Mouse (Mus musculus) left cerebral cortex, postnatal 25 days (tissue): ENCODE measurements around the gene Pip4p1. TPM values are rescaled to one million over a fixed set of nuclear protein-coding genes. Genes with fewer than 3 reads are reported as not detected.
"Not testable (repeated sequence)": the region's sequence is repeated elsewhere in the genome, so short reads cannot be mapped to it uniquely, and the experiment has no call there.

Experiments used
- DNase-seq, 2 experiments: peaks; one replicate each; pipeline ENCODE4 v3.0.0; 2022; ENCODE audit warnings: low spot score in 2 of 2, mixed read lengths in 1 of 2
- intact Hi-C: fragments of 180-260 bp; cut with DNase I; formaldehyde crosslinking; loops from one replicate; pipeline ENCODE4 v1.15.1; 2025
- total RNA-seq, 2 experiments: library from RNA; stranded (reverse); gene quantifications; 2 replicates each; pipeline ENCODE4 v1.2.3; 2021

Gene Pip4p1
- total RNA-seq, 2 experiments from 2014 or later, result 97.5 to 102 TPM

DNA sequence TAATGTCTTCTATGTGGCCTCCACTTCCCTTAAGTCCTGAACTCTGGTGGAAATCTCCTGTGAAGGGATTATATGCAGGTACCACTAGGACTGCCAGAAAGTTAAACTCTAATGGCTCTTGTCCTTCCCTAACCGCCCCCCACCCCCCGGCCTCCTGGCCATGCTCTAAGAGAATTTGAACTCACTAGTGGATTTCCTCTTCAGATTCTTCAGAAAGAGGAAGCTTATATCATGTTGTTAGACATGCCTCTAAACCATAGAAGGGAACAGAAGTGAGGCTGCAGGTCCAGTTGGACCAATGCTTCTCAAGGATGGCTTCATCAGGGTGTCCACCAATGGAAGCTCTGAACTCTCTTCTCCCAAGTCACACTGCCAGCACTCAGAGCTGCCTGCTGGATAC lies 32.7 kb downstream of the Pip4p1 start:
- intact Hi-C loops, DNase-seq: not testable (repeated sequence)

DNA sequence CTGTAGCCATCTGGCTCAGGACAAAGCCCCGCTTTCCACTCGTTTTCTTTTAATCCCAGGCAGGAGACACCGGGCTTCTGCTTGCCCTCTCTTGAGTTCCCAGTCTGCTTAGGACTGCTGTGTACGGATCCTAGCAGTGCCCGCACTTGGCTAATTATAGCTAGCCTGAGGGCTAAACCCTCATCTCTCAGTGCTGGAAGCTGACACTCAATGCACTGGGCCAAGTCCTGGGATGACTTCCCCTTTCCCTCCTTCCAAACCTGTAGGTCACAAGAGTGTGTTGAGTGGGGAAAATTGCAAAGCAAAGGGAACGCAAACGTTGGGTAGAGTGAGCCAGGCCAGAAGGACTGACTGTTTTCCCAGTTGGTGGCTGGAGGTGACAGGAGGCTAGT lies 33.3 kb downstream of the Pip4p1 start, which contains the start of gene Klhl33:
Klhl33 (minus strand) TSS at position 134 of the 392 bp plus-strand sequence.
- no peak for DNase-seq
- intact Hi-C loops, result no loop called here

DNA sequence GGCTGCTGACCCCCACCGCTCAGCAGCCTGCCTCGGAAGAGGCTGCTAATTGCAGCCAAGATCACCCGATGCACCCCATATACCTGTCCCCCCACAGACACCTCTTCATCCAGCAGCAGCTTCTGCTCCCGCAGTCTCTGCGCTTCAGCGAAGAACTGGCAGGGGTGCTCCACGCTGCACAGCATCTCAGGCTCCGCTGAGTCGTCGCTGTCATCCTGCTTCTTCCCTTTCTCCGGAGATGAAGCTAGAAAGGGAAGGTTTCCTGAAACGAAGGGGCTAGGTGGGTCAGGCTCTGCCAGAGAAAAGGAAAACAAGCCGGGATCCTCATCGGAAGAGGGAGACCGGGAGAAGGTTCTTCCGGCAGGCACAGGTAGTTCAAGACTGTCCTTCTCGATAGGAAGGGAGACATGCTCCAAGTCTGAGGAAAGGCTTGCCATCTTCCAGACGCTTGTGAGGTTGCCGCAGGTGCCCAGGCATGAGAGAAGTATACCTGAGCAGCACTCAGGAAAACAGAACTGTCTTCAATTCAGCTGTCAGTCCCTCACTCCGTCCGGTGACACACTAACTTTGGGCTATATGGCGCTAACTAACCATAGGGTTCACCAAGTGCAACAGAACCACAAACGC lies 33.8 kb downstream of the Pip4p1 start:
- intact Hi-C loops, result no loop called here
- peak; percentile 37 to 52 for DNase-seq

DNA sequence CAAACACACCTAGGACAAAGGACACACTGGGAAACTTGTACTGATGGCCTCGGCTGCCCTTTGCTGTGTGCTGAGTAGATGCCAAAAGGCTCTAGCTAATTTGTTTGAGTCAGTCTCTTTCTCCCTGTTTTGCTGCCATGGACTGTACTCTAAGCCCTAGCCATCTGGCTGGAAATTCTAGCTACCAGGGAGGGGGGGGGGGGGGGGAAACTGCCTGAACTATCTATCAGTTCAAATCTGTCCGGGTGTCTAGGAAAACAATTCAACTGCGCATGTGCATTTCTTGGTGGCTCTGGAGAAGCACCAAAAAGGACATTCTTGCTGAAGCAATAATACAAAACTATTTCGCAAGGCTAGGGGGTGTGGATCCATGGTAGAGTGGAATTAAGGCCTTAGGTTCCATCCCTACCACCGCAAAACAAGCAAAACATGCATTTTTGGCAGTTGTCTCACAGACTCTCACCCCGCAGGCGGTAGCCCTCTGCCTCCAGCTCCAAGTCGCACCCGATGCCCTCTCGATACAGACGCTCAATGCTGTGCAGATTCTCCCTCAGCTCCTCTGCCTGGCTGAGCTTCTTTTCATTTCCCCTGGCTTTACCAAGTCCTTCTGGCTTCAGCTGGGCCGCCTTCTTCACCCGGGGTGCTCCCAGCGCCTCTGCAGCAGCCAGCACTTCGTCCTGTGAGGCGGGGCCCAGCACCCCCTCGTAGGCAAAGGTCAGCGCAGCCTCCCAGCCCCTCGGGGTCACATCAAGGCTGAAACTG lies 34.5 kb downstream of the Pip4p1 start:
- peak in 1 of 2 experiments; percentile 54 for DNase-seq
- intact Hi-C loops, result no loop called here

DNA sequence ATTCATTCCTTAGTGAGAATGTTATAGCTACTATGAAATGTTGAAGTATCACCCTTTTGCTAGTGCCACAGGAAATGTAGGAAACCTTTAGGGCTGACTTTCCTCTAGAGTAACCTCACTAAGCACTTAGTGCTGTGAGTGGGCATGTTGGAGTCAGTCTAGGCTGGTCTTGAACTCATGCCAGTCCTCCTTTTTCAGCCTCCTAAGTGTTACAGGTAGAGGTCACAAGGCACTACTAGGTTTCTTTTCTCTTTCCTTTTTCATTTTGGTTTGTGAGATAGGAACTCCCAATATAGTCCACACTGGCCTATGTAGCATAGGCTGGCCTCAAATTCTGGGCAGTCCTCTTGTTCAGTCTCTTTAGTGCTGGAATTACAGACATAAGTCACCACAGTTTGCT lies 35.2 kb downstream of the Pip4p1 start:
- intact Hi-C loops, result no loop called here
- no peak for DNase-seq

DNA sequence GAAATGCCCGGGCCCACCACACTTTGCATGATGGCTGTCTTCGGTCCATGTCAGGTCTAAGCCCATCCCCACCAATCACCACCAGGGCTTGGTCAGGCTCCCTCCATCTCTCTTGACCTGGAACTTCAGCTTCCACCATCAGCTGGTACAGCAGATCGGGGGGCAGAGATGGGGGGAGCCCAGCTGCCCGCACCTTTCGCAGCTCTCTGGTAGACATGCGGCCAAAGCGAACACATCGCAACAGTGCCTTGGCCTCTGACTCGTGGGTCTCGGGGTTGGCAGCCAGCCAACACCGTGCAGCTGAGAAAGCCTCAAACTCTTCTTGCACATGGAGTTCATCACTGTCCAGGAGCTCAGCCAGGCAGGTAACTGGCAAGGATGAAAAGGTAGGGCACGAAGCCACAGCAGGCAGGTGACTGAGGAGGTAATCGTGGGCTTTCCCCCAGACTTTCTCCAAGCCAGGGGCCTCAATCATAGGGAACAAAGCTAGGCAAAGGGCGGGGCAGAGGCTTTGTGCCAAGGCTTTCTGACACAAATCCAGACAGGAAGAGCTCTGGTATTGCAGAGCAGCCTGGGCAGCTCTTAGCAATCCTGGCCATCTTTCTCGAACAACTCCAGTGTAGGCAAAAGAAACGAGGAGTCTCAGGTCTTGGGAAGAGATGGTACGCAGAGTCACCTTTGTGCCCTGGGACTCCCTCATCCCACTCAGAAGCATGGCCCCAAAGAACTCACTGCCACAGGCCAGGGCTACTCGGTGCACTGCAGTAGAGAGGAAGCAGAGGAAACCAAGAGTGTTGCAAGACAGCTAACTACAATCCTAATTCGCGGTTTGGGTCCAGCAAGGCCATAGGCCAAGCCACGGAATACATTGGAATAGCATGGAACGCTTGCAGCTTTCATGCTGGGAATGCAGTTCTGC lies 37.9 kb downstream of the Pip4p1 start:
- intact Hi-C loops, result no loop called here
- DNase-seq, result no peak

DNA sequence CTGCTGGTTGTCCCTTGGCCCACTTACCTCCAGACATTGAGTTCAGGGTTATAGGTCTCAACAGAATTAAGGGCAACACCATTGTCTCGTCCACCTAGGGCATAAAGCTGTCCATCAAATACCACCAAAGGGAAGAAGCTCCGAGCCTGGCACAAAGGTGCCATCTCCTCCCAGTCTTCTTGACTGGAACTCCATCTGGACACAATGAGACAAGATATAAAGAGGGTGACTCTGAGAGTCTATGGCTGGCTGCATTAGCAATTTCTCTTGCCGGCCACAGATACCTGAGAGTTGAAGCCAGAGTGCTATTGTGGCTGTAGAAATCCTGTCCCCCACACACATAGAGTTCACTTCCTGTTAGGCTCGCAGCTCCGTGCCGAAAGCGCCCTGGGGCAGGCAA lies 38.6 kb downstream of the Pip4p1 start:
- no peak for DNase-seq
- intact Hi-C loops, result no loop called here

DNA sequence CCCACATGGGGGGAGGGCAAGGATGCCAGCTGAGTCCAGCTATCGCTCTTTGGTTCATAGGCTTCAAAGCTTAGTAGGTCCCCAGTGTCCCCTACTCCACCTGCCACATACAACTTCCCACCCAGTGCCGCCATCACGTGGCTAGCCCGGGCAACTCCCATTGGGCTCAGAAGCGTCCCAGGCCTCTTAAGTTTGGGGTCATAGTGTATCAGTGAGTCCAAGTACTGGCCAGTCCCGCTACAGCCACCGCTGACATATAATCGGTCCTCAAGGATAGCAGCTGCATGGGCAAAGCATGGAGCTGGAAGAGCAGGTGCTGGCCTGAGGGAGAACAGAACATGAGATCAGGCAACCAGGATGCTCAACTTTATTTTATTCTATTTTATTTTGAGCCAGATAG lies 39.0 kb downstream of the Pip4p1 start:
- DNase-seq, result no peak
- intact Hi-C loops, result no loop called here

DNA sequence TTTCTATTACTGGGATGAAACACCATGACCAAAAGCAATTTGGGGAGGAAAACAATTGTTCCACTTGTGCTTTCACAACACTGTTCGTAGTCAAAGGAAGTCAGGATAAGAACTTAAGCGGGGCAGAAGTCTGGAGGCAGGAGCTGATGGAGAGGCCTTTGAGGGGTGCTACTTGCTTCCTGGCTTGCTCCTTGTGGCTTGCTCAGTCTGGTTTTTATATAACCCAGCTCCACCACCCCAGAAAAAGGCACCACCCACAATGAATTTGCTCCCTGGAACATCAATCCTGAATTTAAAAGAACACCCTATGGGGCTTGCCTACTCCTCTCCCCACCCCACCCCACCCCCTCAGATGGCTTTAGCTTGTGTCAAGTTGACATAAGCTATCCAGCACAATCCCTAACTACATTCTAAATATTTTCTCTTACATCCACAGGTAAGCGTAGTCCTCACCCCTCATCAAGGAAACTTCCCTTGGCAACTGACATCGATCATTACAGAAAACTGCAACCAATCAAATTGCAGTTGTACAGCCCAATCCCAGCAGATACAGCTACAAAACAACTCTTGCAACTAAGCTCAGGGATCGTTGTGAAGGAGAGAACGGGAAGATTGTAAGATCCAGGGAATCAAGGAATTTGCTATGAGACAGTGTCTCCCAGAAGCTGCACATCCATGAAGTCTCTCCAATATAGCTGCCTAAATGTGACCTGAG lies 54.3 kb downstream of the Pip4p1 start:
- DNase-seq, result peak in 1 of 2 experiments; percentile 74
- intact Hi-C loops, result no loop called here

Other genes starting within 250 kb of the Pip4p1 start
- gene Olfr747, start 237.7 kb downstream of the Pip4p1 start, total RNA-seq, result not detected
- gene Olfr748, start 223.5 kb downstream of the Pip4p1 start, total RNA-seq, result not detected
- gene Olfr749, start 185.8 kb downstream of the Pip4p1 start, total RNA-seq, result not detected
- gene Ttc5, start 145.3 kb downstream of the Pip4p1 start, total RNA-seq, result 10 to 100 TPM; 57.2 to 63.9 TPM
- not detected for gene Ccnb1ip1, start 123.1 kb downstream of the Pip4p1 start, total RNA-seq
- gene Parp2, start 123.0 kb downstream of the Pip4p1 start, total RNA-seq, result 10 to 100 TPM; 23.0 to 24.7 TPM
- gene Tep1, start 60.3 kb downstream of the Pip4p1 start, total RNA-seq, result 1 to 10 TPM; 2.4 to 5.0 TPM
- 1 to 10 TPM; 2.3 to 3.2 TPM for gene Klhl33, start 33.3 kb downstream of the Pip4p1 start, total RNA-seq
- 10 to 100 TPM; 30.7 to 34.6 TPM for gene Osgep, start 6.0 kb downstream of the Pip4p1 start, total RNA-seq
- gene Apex1, start 5.9 kb downstream of the Pip4p1 start, total RNA-seq, result 10 to 100 TPM; 51.7 to 55.9 TPM
- 10 to 100 TPM; 12.0 to 13.6 TPM for gene Pnp, start 226 bp upstream of the Pip4p1 start, total RNA-seq
- gene Gm49342, start 13.7 kb upstream of the Pip4p1 start, total RNA-seq, result 10 to 100 TPM; 11.4 to 18.0 TPM
- gene Pnp2, start 25.1 kb upstream of the Pip4p1 start, total RNA-seq, result 1 to 10 TPM; 1.1 to 1.9 TPM
- under 1 TPM in 1 of 2 experiments, not detected in 1; 0.27 TPM for gene Rnase10, start 76.9 kb upstream of the Pip4p1 start, total RNA-seq
- gene Rnase9, start 111.0 kb upstream of the Pip4p1 start, total RNA-seq, result not detected
- not detected for gene Rnase11, start 119.3 kb upstream of the Pip4p1 start, total RNA-seq
- not detected for gene Rnase12, start 126.8 kb upstream of the Pip4p1 start, total RNA-seq
- gene Olfr750, start 143.6 kb upstream of the Pip4p1 start, total RNA-seq, result not detected
- 10 to 100 TPM; 20.5 to 21.8 TPM for gene Rnase4, start 160.2 kb upstream of the Pip4p1 start, total RNA-seq
- 1 to 10 TPM; 6.3 to 6.4 TPM for gene Ang, start 160.3 kb upstream of the Pip4p1 start, total RNA-seq
- not detected for gene Eddm3b, start 183.6 kb upstream of the Pip4p1 start, total RNA-seq
- gene Rnase6, start 193.1 kb upstream of the Pip4p1 start, total RNA-seq, result under 1 TPM in 1 of 2 experiments, not detected in 1; 0.32 TPM
- gene Rnase1, start 215.9 kb upstream of the Pip4p1 start, total RNA-seq, result under 1 TPM; 0.57 to 0.73 TPM
- gene Rnase2b, start 231.4 kb upstream of the Pip4p1 start, total RNA-seq, result not detected